32 mouse cellular contexts compared by ENCODE assay signal in genomic region chr8:125918719-125919118, GRCm38 (mm10). TPM values are rescaled to one million over a fixed set of nuclear protein-coding genes. Genes with fewer than 3 reads are reported as not detected.
A peak's percentile ranks its signal among the peaks of the same experiment; 100 is the strongest.
DNase-seq lines count a peak whose midpoint lies in the region; ATAC-seq and TF ChIP-seq lines count a peak whose summit lies in the region.
"Had no signal": no experiment of that assay in that cellular context is flagged by ENCODE, and none has a peak within 500 bp of the region (broad histone marks: within the 10 kb centered on the region; RNA-seq: fewer than 3 reads in every experiment).

No protein-coding gene starts in this region.

- H3K9me3 ChIP-seq in kidney, embryonic 14.5 days (ENCODE audit: control insufficient read depth, low read length) = no peaks in the 10 kb centered on the region
- H3K9me3 ChIP-seq in lung, embryonic 14.5 days (ENCODE audit: low read depth, low read length) = no peaks in the 10 kb centered on the region
- H3K9me3 ChIP-seq: embryonic facial prominence, embryonic 10.5 days; embryonic facial prominence, embryonic 15.5 days; forebrain, embryonic 12.5 days; heart, embryonic 12.5 days; liver, embryonic 12.5 days; midbrain, embryonic 13.5 days; neural tube, embryonic 15.5 days had no signal

- peaks cover 20% of the 10 kb centered on the region for H3K4me1 ChIP-seq in kidney, embryonic 14.5 days (ENCODE audit: control insufficient read depth, insufficient read depth, low read length)
- H3K4me1 ChIP-seq in lung, embryonic 14.5 days (ENCODE audit: insufficient read depth) = no peaks in the 10 kb centered on the region
- H3K4me1 ChIP-seq in lung, adult 2 months (ENCODE audit: control insufficient read depth, insufficient read depth, low read length) = no peaks in the 10 kb centered on the region
- peaks cover 46% of the 10 kb centered on the region for H3K4me1 ChIP-seq in small intestine, adult 2 months (ENCODE audit: control insufficient read depth, insufficient read depth, insufficient read length, low read length)
- H3K4me1 ChIP-seq: liver, embryonic 12.5 days; midbrain, embryonic 13.5 days had no signal

- no peak for TF ChIP-seq POLR2A in lung, adult 2 months (IDR thresholded peaks at IDR 0.05; ENCODE audit: borderline replicate concordance, extremely low read depth, low read depth, low read length)
- no peak; the same call in 1 of the 2 replicates for TF ChIP-seq POLR2A in small intestine, adult 2 months (IDR thresholded peaks at IDR 0.05; ENCODE audit: low read depth, low read length)

- WGBS in kidney, embryonic 14.5 days = 44% methylated on average over 2 of the region's 2 CpGs
- 66% methylated on average over 2 of the region's 2 CpGs for WGBS in lung, embryonic 14.5 days
- WGBS in lung, adult 2 months = 67% methylated on average over 2 of the region's 2 CpGs
- 21% methylated on average over 2 of the region's 2 CpGs for WGBS in small intestine, adult 2 months

- no peak overlapping the region for H3K9ac ChIP-seq in kidney, embryonic 14.5 days (ENCODE audit: low read depth, low read length)
- H3K9ac ChIP-seq in lung, embryonic 14.5 days = no peak overlapping the region
- H3K9ac ChIP-seq: embryonic facial prominence, embryonic 15.5 days; forebrain, embryonic 12.5 days; forebrain, postnatal 0 days; heart, embryonic 12.5 days; hindbrain, embryonic 14.5 days; liver, embryonic 12.5 days; liver, postnatal 0 days; midbrain, embryonic 13.5 days; neural tube, embryonic 15.5 days had no signal

- no peak for TF ChIP-seq CTCF in lung, embryonic 14.5 days (IDR thresholded peaks at IDR 0.05; ENCODE audit: low read depth)
- TF ChIP-seq CTCF in lung, adult 2 months (IDR thresholded peaks at IDR 0.05; ENCODE audit: insufficient read depth, low read length) = no peak
- no peak for TF ChIP-seq CTCF in small intestine, adult 2 months (IDR thresholded peaks at IDR 0.05; ENCODE audit: extremely low read depth, insufficient read length, insufficient replicate concordance, low read depth, low read length)

- H3K36me3 ChIP-seq in kidney, embryonic 14.5 days (ENCODE audit: control insufficient read depth, insufficient read depth, low read length) = no peaks in the 10 kb centered on the region
- H3K36me3 ChIP-seq in lung, embryonic 14.5 days (ENCODE audit: insufficient read depth) = no peaks in the 10 kb centered on the region
- H3K36me3 ChIP-seq in small intestine, adult 2 months (ENCODE audit: control insufficient read depth, insufficient read depth, low read length) = no peaks in the 10 kb centered on the region
- H3K36me3 ChIP-seq: embryonic facial prominence, embryonic 10.5 days; embryonic facial prominence, embryonic 15.5 days; forebrain, embryonic 12.5 days; heart, embryonic 12.5 days; liver, embryonic 12.5 days; midbrain, embryonic 13.5 days; neural tube, embryonic 15.5 days had no signal

- no peaks in the 10 kb centered on the region for H3K27me3 ChIP-seq in kidney, embryonic 14.5 days (ENCODE audit: control insufficient read depth, insufficient read depth, low read length)
- no peaks in the 10 kb centered on the region for H3K27me3 ChIP-seq in lung, embryonic 14.5 days (ENCODE audit: insufficient read depth, low read length)
- H3K27me3 ChIP-seq in small intestine, adult 2 months (ENCODE audit: control insufficient read depth, insufficient read depth, low read length) = no peaks in the 10 kb centered on the region
- H3K27me3 ChIP-seq: neural tube, embryonic 15.5 days had no signal

- no peak for ATAC-seq in kidney, embryonic 14.5 days (ENCODE audit: low FRiP score, low TSS enrichment)
- ATAC-seq in lung, embryonic 14.5 days (ENCODE audit: insufficient read depth) = no peak
- ATAC-seq: forebrain, postnatal 0 days; liver, embryonic 12.5 days; liver, postnatal 0 days; midbrain, embryonic 13.5 days had no signal

- no peak overlapping the region for H3K4me2 ChIP-seq in kidney, embryonic 14.5 days (replicated peaks; ENCODE audit: low read depth, low read length)
- H3K4me2 ChIP-seq in lung, embryonic 14.5 days = no peak overlapping the region
- H3K4me2 ChIP-seq: embryonic facial prominence, embryonic 15.5 days; forebrain, embryonic 12.5 days; heart, embryonic 12.5 days; hindbrain, embryonic 14.5 days; liver, embryonic 12.5 days; midbrain, embryonic 13.5 days; neural tube, embryonic 15.5 days had no signal

- DNase-seq in kidney, postnatal 25 days = no peak
- no peak for DNase-seq in lung, embryonic 14.5 days
- DNase-seq in lung, adult 2 months = no peak
- DNase-seq in Muller cell, postnatal 12 days (ENCODE audit: inconsistent ontology term) = no peak
- no peak for DNase-seq in adrenal gland, postnatal 25 days
- DNase-seq: adrenal gland, adult 8-10 months; cerebellum, adult 8-10 months; cerebellum, postnatal 25 days; forebrain, postnatal 0 days; heart, adult 2 months; heart, postnatal 4 days; kidney, postnatal 36 days; left cerebral cortex, postnatal 4 days; liver, postnatal 0 days; lung, postnatal 4 days; retina, postnatal 1 day; right cerebral cortex, postnatal 14 days; spleen, adult 18-20 months; thymus, postnatal 14 days had no signal

- H3K27ac ChIP-seq in kidney, embryonic 14.5 days (ENCODE audit: low read depth, low read length) = peak overlapping the region; percentile 72
- H3K27ac ChIP-seq in lung, embryonic 14.5 days (ENCODE audit: low read depth) = peak overlapping the region; percentile 83
- H3K27ac ChIP-seq in small intestine, adult 2 months (ENCODE audit: insufficient read depth, low read depth, low read length) = peak overlapping the region; percentile 95
- H3K27ac ChIP-seq: embryonic facial prominence, embryonic 10.5 days; embryonic facial prominence, embryonic 15.5 days; forebrain, embryonic 12.5 days; heart, adult 2 months; hindbrain, embryonic 14.5 days; liver, embryonic 12.5 days; midbrain, embryonic 13.5 days; neural tube, embryonic 15.5 days had no signal

- no peak overlapping the region for H3K4me3 ChIP-seq in kidney, embryonic 14.5 days (ENCODE audit: low read length)
- H3K4me3 ChIP-seq in lung, embryonic 14.5 days (ENCODE audit: low read depth, low read length) = no peak overlapping the region
- H3K4me3 ChIP-seq in lung, adult 2 months (replicated peaks; ENCODE audit: extremely low read depth, low read depth, low read length) = no peak overlapping the region
- no peak overlapping the region for H3K4me3 ChIP-seq in small intestine, adult 2 months (ENCODE audit: low read depth, low read length)
- H3K4me3 ChIP-seq: embryonic facial prominence, embryonic 10.5 days; embryonic facial prominence, embryonic 15.5 days; forebrain, embryonic 12.5 days; heart, adult 2 months; heart, embryonic 12.5 days; liver, embryonic 12.5 days; midbrain, embryonic 13.5 days; neural tube, embryonic 15.5 days had no signal

RNA-seq across cellular contexts. Expression of gene Map3k21, which starts 8.5 kb away (rescaled TPM):
- 4.3 and 5.8 TPM in 2 replicates for polyA plus RNA-seq in kidney, embryonic 14.5 days (2014; fragmentation: Nextera tagmentation; extraction: Ambion mirVana)
- 4.1 and 5.3 TPM in 2 replicates for polyA plus RNA-seq in lung, embryonic 14.5 days (2014; fragmentation: Nextera tagmentation; extraction: Ambion mirVana)
- polyA plus RNA-seq in lung, adult 2 months (2012; rRNA removed) = 1.3 TPM in 2 replicates
- polyA plus RNA-seq in small intestine, adult 2 months (2012; rRNA removed) = 8.2 and 14.5 TPM in 2 replicates
- 3.4 TPM in 2 replicates for total RNA-seq in adrenal gland, postnatal 25 days (2021)
- total RNA-seq: CH12.LX; megakaryocyte-erythroid progenitor cell, adult 5-6 weeks had no signal
- polyA plus RNA-seq: C2C12 had no signal

RNA-seq across cellular contexts. Expression of gene Pcnx2, which starts 20.6 kb away (rescaled TPM):
- 0.15 and 0.19 TPM in 2 replicates for polyA plus RNA-seq in kidney, embryonic 14.5 days (2014; fragmentation: Nextera tagmentation; extraction: Ambion mirVana)
- polyA plus RNA-seq in lung, embryonic 14.5 days (2014; fragmentation: Nextera tagmentation; extraction: Ambion mirVana) = 0.15 TPM in 1 of 2 replicates, not detected in the other
- polyA plus RNA-seq in lung, adult 2 months (2012; rRNA removed) = 1.8 and 2.1 TPM in 2 replicates
- 0.08 and 0.39 TPM in 2 replicates for polyA plus RNA-seq in small intestine, adult 2 months (2012; rRNA removed)
- total RNA-seq in adrenal gland, postnatal 25 days (2021) = 0.27 and 0.81 TPM in 2 replicates
- total RNA-seq: CH12.LX; megakaryocyte-erythroid progenitor cell, adult 5-6 weeks had no signal
- polyA plus RNA-seq: C2C12 had no signal
